Mouse (Mus musculus): ENCODE data around the gene Eif2b4. TPM values are rescaled to one million over a fixed set of nuclear protein-coding genes. Genes with fewer than 3 reads are reported as not detected.
A peak's percentile ranks its signal among the peaks of the same experiment; 100 is the strongest.
"Not testable (repeated sequence)": the region's sequence is repeated elsewhere in the genome, so short reads cannot be mapped to it uniquely, and the experiment has no call there.

The Eif2b4 gene
- polyA plus RNA-seq, 2 experiments: 49.3 to 67.5 TPM

- H3K9ac ChIP-seq (ENCODE audit: low read depth, low read length, severe bottlenecking): no peak overlapping the region
- peak overlapping the region; percentile 96 for H3K4me3 ChIP-seq (replicated peaks; ENCODE audit: low read length)
- H3K9me3 ChIP-seq (ENCODE audit: control insufficient read depth, low read length): no peaks in the 10 kb centered on the region
- peaks cover 8% of the 10 kb centered on the region; the same call in 1 of the 2 replicates for H3K4me1 ChIP-seq (ENCODE audit: control insufficient read depth, insufficient read depth, low read length)
- H3K36me3 ChIP-seq (ENCODE audit: control insufficient read depth, insufficient read depth, low read length): 0 out of 2 replicates have a peak, but pooled peaks cover 2% of the 10 kb centered on the region
- peak; percentile 20 for DNase-seq (ENCODE audit: low spot score)
- ATAC-seq (ENCODE audit: low FRiP score, low read depth): no peak
- 2% methylated on average over 2 of the region's 2 CpGs for WGBS
- no peak overlapping the region for H3K27ac ChIP-seq (replicated peaks; ENCODE audit: low read depth, low read length)
- peak overlapping the region; percentile 79 for H3K4me2 ChIP-seq (replicated peaks; ENCODE audit: low read depth, low read length, severe bottlenecking)
- H3K27me3 ChIP-seq (ENCODE audit: control insufficient read depth, insufficient read depth, low read length): no peaks in the 10 kb centered on the region
- TF ChIP-seq POLR2A (IDR thresholded peaks at IDR 0.05; ENCODE audit: borderline replicate concordance, extremely low read depth, insufficient read depth, insufficient read length): no peak
These were observed 25.8 kb upstream of the Eif2b4 start for GRCm38 (mm10) chr5:31219070-31219469.

GRCm38 (mm10) chr5:31218294-31218693 lies 25.1 kb upstream of the Eif2b4 start:
- Histone ChIP-seq H3K9ac (ENCODE audit: low read depth, low read length, severe bottlenecking) (no peak overlapping the region), H3K27me3 (ENCODE audit: control insufficient read depth, insufficient read depth, low read length) (no peaks in the 10 kb centered on the region), H3K4me2 (replicated peaks; ENCODE audit: low read depth, low read length, severe bottlenecking) (no peak overlapping the region), H3K4me3 (replicated peaks; ENCODE audit: low read length) (no peak overlapping the region), H3K9me3 (ENCODE audit: control insufficient read depth, low read length) (no peaks in the 10 kb centered on the region), H3K36me3 (ENCODE audit: control insufficient read depth, insufficient read depth, low read length) (0 out of 2 replicates have a peak, but pooled peaks cover 2% of the 10 kb centered on the region), H3K27ac (replicated peaks; ENCODE audit: low read depth, low read length) (no peak overlapping the region), H3K4me1 (ENCODE audit: control insufficient read depth, insufficient read depth, low read length) (peaks cover 8% of the 10 kb centered on the region; the same call in 1 of the 2 replicates)
- TF ChIP-seq POLR2A (IDR thresholded peaks at IDR 0.05; ENCODE audit: borderline replicate concordance, extremely low read depth, insufficient read depth, insufficient read length): no peak
- no peak for DNase-seq (ENCODE audit: low spot score)
- no peak for ATAC-seq (ENCODE audit: low FRiP score, low read depth)
- 67% methylated on average over 7 of the region's 7 CpGs for WGBS

GRCm38 (mm10) chr5:31216554-31216953 lies 23.3 kb upstream of the Eif2b4 start:
- H3K4me1 ChIP-seq (ENCODE audit: control insufficient read depth, insufficient read depth, low read length); H3K27ac ChIP-seq (replicated peaks; ENCODE audit: low read depth, low read length); H3K27me3 ChIP-seq (ENCODE audit: control insufficient read depth, insufficient read depth, low read length); H3K9me3 ChIP-seq (ENCODE audit: control insufficient read depth, low read length); ATAC-seq (ENCODE audit: low FRiP score, low read depth); H3K4me2 ChIP-seq (replicated peaks; ENCODE audit: low read depth, low read length, severe bottlenecking); H3K36me3 ChIP-seq (ENCODE audit: control insufficient read depth, insufficient read depth, low read length); DNase-seq (ENCODE audit: low spot score); H3K4me3 ChIP-seq (replicated peaks; ENCODE audit: low read length); H3K9ac ChIP-seq (ENCODE audit: low read depth, low read length, severe bottlenecking): not testable (repeated sequence)
- WGBS: 86% methylated on average over 6 of the region's 6 CpGs

- WGBS: 90% methylated on average over 6 of the region's 6 CpGs
- Histone ChIP-seq H3K36me3 (ENCODE audit: control insufficient read depth, insufficient read depth, low read length) (peaks cover 69% of the 10 kb centered on the region), H3K4me1 (ENCODE audit: control insufficient read depth, insufficient read depth, low read length) (peaks cover 9% of the 10 kb centered on the region), H3K9ac (ENCODE audit: low read depth, low read length, severe bottlenecking) (no peak overlapping the region), H3K27me3 (ENCODE audit: control insufficient read depth, insufficient read depth, low read length) (no peaks in the 10 kb centered on the region), H3K4me2 (replicated peaks; ENCODE audit: low read depth, low read length, severe bottlenecking) (no peak overlapping the region), H3K27ac (replicated peaks; ENCODE audit: low read depth, low read length) (no peak overlapping the region), H3K4me3 (replicated peaks; ENCODE audit: low read length) (no peak overlapping the region), H3K9me3 (ENCODE audit: control insufficient read depth, low read length) (peaks cover 4% of the 10 kb centered on the region)
- TF ChIP-seq POLR2A (IDR thresholded peaks at IDR 0.05; ENCODE audit: borderline replicate concordance, extremely low read depth, insufficient read depth, insufficient read length): no peak
- no peak for DNase-seq (ENCODE audit: low spot score)
- ATAC-seq (ENCODE audit: low FRiP score, low read depth): no peak
These were observed 11.2 kb upstream of the Eif2b4 start for GRCm38 (mm10) chr5:31204421-31204820.

- Histone ChIP-seq H3K27me3 (ENCODE audit: control insufficient read depth, insufficient read depth, low read length) (no peaks in the 10 kb centered on the region), H3K36me3 (ENCODE audit: control insufficient read depth, insufficient read depth, low read length) (peaks cover 74% of the 10 kb centered on the region), H3K4me2 (replicated peaks; ENCODE audit: low read depth, low read length, severe bottlenecking) (no peak overlapping the region), H3K4me1 (ENCODE audit: control insufficient read depth, insufficient read depth, low read length) (peaks cover 9% of the 10 kb centered on the region), H3K9ac (ENCODE audit: low read depth, low read length, severe bottlenecking) (no peak overlapping the region), H3K4me3 (replicated peaks; ENCODE audit: low read length) (no peak overlapping the region), H3K9me3 (ENCODE audit: control insufficient read depth, low read length) (peaks cover 4% of the 10 kb centered on the region), H3K27ac (replicated peaks; ENCODE audit: low read depth, low read length) (no peak overlapping the region)
- ATAC-seq (ENCODE audit: low FRiP score, low read depth) (no peak), DNase-seq (ENCODE audit: low spot score) (no peak)
- 88% methylated on average over 2 of the region's 2 CpGs for WGBS
- no peak for TF ChIP-seq POLR2A (IDR thresholded peaks at IDR 0.05; ENCODE audit: borderline replicate concordance, extremely low read depth, insufficient read depth, insufficient read length)
These were observed 10.6 kb upstream of the Eif2b4 start for GRCm38 (mm10) chr5:31203866-31204265.

GRCm38 (mm10) chr5:31202933-31203332 lies 9.7 kb upstream of the Eif2b4 start:
- TF ChIP-seq POLR2A (IDR thresholded peaks at IDR 0.05; ENCODE audit: borderline replicate concordance, extremely low read depth, insufficient read depth, insufficient read length): no peak
- ATAC-seq (ENCODE audit: low FRiP score, low read depth) (no peak), DNase-seq (ENCODE audit: low spot score) (no peak)
- Histone ChIP-seq H3K9me3 (ENCODE audit: control insufficient read depth, low read length) (peaks cover 4% of the 10 kb centered on the region), H3K36me3 (ENCODE audit: control insufficient read depth, insufficient read depth, low read length) (peaks cover 79% of the 10 kb centered on the region), H3K27ac (replicated peaks; ENCODE audit: low read depth, low read length) (peak overlapping the region; percentile 67; the same call in 1 of the 2 replicates), H3K27me3 (ENCODE audit: control insufficient read depth, insufficient read depth, low read length) (no peaks in the 10 kb centered on the region), H3K4me1 (ENCODE audit: control insufficient read depth, insufficient read depth, low read length) (peaks cover 9% of the 10 kb centered on the region), H3K4me2 (replicated peaks; ENCODE audit: low read depth, low read length, severe bottlenecking) (peak overlapping the region; percentile 62), H3K9ac (ENCODE audit: low read depth, low read length, severe bottlenecking) (peak overlapping the region; percentile 77), H3K4me3 (replicated peaks; ENCODE audit: low read length) (peak overlapping the region; percentile 73)
- WGBS: 92% methylated on average over 7 of the region's 7 CpGs
